Mouse (Mus musculus): ENCODE data around the gene Slc45a1. TPM values are rescaled to one million over a fixed set of nuclear protein-coding genes. Genes with fewer than 3 reads are reported as not detected.

The Slc45a1 gene
- polyA plus RNA-seq, 1 experiment from 2014 or later, result 0.12 TPM

DNA sequence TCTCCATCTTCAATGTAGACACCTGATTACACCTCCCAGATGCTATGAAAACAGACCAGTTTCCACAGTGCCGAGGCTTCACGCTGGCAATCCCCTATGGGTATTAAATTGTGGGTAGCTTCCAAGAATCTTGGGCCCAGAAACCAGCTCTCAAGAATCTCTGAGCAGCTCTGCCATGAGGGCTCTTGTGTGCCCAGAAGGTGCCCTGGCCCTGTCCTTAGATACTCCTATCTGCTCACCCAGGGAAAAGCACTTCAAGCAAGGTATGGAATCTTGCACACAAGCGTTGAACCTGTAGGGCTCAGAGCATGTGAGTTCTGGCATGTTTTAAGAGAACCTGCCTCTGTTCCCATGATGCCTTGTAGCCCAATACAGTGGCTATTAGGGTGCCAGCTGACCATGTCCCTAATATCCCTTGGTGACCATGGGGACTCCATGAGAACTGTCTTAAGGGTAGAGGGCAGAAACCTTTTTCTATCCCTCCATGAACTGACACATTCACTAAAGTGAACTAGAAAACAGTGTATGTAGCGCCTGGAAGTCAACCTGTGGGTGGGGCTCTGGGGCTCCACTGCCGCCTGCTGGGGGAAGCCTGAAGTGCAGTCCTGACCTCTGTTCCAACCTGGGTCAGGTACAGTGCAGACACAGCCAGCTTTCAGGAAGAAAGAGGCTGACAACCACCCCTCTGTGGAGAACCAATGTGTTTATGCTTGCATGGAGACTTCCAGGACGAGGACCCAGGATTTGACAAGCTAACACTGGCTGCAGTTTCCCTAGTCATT lies 25.8 kb downstream of the Slc45a1 start:
- Histone ChIP-seq H3K9ac (replicated peaks; ENCODE audit: low read length) (no peak overlapping the region), H3K27me3 (ENCODE audit: insufficient read depth, low read length) (no peaks in the 10 kb centered on the region), H3K27ac (ENCODE audit: low read length) (no peak overlapping the region), H3K4me2 (replicated peaks; ENCODE audit: low read depth, low read length) (no peak overlapping the region), H3K9me3 (ENCODE audit: low read length) (no peaks in the 10 kb centered on the region), H3K36me3 (ENCODE audit: insufficient read depth, low read length) (peaks cover 12% of the 10 kb centered on the region), H3K4me1 (ENCODE audit: insufficient read depth, low read length) (peaks cover 5% of the 10 kb centered on the region; the same call in 1 of the 2 replicates), H3K4me3 (ENCODE audit: low read length) (no peak overlapping the region)
- WGBS, result 38% methylated on average over 6 of the region's 6 CpGs
- ATAC-seq (ENCODE audit: low FRiP score, low TSS enrichment), result no peak

- H3K4me2 ChIP-seq (replicated peaks; ENCODE audit: low read depth, low read length), result no peak overlapping the region
- H3K4me3 ChIP-seq (ENCODE audit: low read length), result no peak overlapping the region
- H3K27me3 ChIP-seq (ENCODE audit: insufficient read depth, low read length), result no peaks in the 10 kb centered on the region
- peak; percentile 69 for ATAC-seq (ENCODE audit: low FRiP score, low TSS enrichment)
- peaks cover 15% of the 10 kb centered on the region for H3K36me3 ChIP-seq (ENCODE audit: insufficient read depth, low read length)
- H3K9ac ChIP-seq (replicated peaks; ENCODE audit: low read length), result no peak overlapping the region
- WGBS, result 28% methylated on average over 1 of the region's 1 CpGs
- no peaks in the 10 kb centered on the region for H3K9me3 ChIP-seq (ENCODE audit: low read length)
- H3K27ac ChIP-seq (ENCODE audit: low read length), result no peak overlapping the region
- peaks cover 5% of the 10 kb centered on the region; the same call in 1 of the 2 replicates for H3K4me1 ChIP-seq (ENCODE audit: insufficient read depth, low read length)
These were observed 26.5 kb downstream of the Slc45a1 start for GRCm38 (mm10) chr4:150625425-150625824.

GRCm38 (mm10) chr4:150624933-150625332 lies 27.0 kb downstream of the Slc45a1 start:
- no peaks in the 10 kb centered on the region for H3K27me3 ChIP-seq (ENCODE audit: insufficient read depth, low read length)
- no peaks in the 10 kb centered on the region for H3K9me3 ChIP-seq (ENCODE audit: low read length)
- H3K9ac ChIP-seq (replicated peaks; ENCODE audit: low read length), result no peak overlapping the region
- H3K36me3 ChIP-seq (ENCODE audit: insufficient read depth, low read length), result peaks cover 16% of the 10 kb centered on the region
- H3K4me3 ChIP-seq (ENCODE audit: low read length), result no peak overlapping the region
- no peak overlapping the region for H3K27ac ChIP-seq (ENCODE audit: low read length)
- ATAC-seq (ENCODE audit: low FRiP score, low TSS enrichment), result no peak
- 71% methylated on average over 4 of the region's 4 CpGs for WGBS
- no peak overlapping the region for H3K4me2 ChIP-seq (replicated peaks; ENCODE audit: low read depth, low read length)
- H3K4me1 ChIP-seq (ENCODE audit: insufficient read depth, low read length), result peaks cover 5% of the 10 kb centered on the region; the same call in 1 of the 2 replicates

DNA sequence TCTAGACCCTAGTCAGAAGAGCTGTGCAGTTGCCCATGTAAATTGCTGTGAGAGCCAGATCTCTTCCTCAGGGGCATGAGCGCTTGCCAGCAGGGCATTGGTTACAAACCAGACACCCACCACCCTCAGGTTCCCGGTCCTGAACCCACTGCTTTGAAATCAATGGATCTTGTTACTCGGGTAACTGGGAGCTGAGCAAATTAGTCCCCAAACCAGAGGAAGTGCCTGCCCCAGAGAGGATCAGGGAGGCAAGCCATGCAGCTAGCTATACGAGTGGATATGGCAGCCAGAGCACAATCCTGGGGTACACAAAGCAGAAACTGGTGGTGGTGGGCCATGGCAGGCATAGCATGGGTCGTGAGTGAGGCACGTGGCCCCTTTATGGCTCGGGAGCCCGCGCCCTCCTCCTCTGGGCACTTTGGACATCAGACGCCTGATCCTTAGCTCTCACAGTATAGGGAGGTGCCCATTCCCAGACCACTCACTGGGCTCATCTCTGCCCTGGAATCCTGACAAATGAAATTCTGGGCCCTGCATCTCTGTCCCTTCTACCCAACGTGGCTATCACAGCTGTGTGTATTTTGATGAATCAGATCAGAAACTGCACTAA lies 27.7 kb downstream of the Slc45a1 start:
- Histone ChIP-seq H3K27me3 (ENCODE audit: insufficient read depth, low read length) (no peaks in the 10 kb centered on the region), H3K27ac (ENCODE audit: low read length) (no peak overlapping the region), H3K4me3 (ENCODE audit: low read length) (no peak overlapping the region), H3K36me3 (ENCODE audit: insufficient read depth, low read length) (peaks cover 19% of the 10 kb centered on the region), H3K9ac (replicated peaks; ENCODE audit: low read length) (no peak overlapping the region), H3K4me1 (ENCODE audit: insufficient read depth, low read length) (peaks cover 3% of the 10 kb centered on the region; the same call in 1 of the 2 replicates), H3K9me3 (ENCODE audit: low read length) (no peaks in the 10 kb centered on the region), H3K4me2 (replicated peaks; ENCODE audit: low read depth, low read length) (no peak overlapping the region)
- WGBS, result 48% methylated on average over 11 of the region's 11 CpGs
- ATAC-seq (ENCODE audit: low FRiP score, low TSS enrichment), result no peak; the same call in 1 of the 2 replicates

GRCm38 (mm10) chr4:150622641-150623040 lies 29.3 kb downstream of the Slc45a1 start:
- WGBS, result 94% methylated on average over 13 of the region's 13 CpGs
- H3K27me3 ChIP-seq (ENCODE audit: insufficient read depth, low read length), result no peaks in the 10 kb centered on the region

DNA sequence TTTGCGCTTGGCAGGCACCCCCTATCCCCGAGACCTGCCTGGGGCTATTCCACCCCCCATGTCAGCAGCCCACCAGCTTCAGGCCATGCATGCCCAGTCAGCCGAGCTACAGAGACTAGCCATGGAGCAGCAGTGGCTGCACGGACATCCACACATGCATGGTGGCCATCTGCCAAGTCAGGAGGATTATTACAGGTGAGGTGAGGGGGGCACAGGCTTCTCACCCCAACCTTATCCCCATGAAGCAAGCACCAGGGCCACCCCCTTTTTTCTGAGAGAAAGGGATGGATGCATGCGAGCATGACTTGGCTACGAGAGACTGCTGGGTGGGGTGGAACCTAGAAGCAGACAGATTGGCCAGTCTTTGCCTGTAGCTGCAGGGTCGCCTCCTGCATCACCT lies 33.0 kb downstream of the Slc45a1 start:
- no peaks in the 10 kb centered on the region for H3K9me3 ChIP-seq (ENCODE audit: low read length)
- H3K9ac ChIP-seq (replicated peaks; ENCODE audit: low read length), result no peak overlapping the region
- 82% methylated on average over 7 of the region's 7 CpGs for WGBS

More at GRCm38 (mm10) chr4:150622641-150623040, 29.3 kb downstream of the Slc45a1 start:
- no peak overlapping the region for H3K4me2 ChIP-seq (replicated peaks; ENCODE audit: low read depth, low read length)
- H3K9me3 ChIP-seq (ENCODE audit: low read length), result no peaks in the 10 kb centered on the region
- H3K9ac ChIP-seq (replicated peaks; ENCODE audit: low read length), result no peak overlapping the region
- no peak overlapping the region for H3K4me3 ChIP-seq (ENCODE audit: low read length)
- H3K4me1 ChIP-seq (ENCODE audit: insufficient read depth, low read length), result no peaks in the 10 kb centered on the region
- ATAC-seq (ENCODE audit: low FRiP score, low TSS enrichment), result no peak
- peaks cover 36% of the 10 kb centered on the region for H3K36me3 ChIP-seq (ENCODE audit: insufficient read depth, low read length)
- no peak overlapping the region for H3K27ac ChIP-seq (ENCODE audit: low read length)

GRCm38 (mm10) chr4:150616841-150617240 lies 35.1 kb downstream of the Slc45a1 start:
- Histone ChIP-seq H3K4me1 (ENCODE audit: insufficient read depth, low read length) (no peaks in the 10 kb centered on the region), H3K4me2 (replicated peaks; ENCODE audit: low read depth, low read length) (no peak overlapping the region), H3K27me3 (ENCODE audit: insufficient read depth, low read length) (no peaks in the 10 kb centered on the region), H3K9ac (replicated peaks; ENCODE audit: low read length) (no peak overlapping the region), H3K27ac (ENCODE audit: low read length) (no peak overlapping the region), H3K9me3 (ENCODE audit: low read length) (no peaks in the 10 kb centered on the region), H3K4me3 (ENCODE audit: low read length) (no peak overlapping the region), H3K36me3 (ENCODE audit: insufficient read depth, low read length) (peaks cover 81% of the 10 kb centered on the region)
- WGBS, result 94% methylated on average over 20 of the region's 20 CpGs
- ATAC-seq (ENCODE audit: low FRiP score, low TSS enrichment), result no peak

More for the DNA sequence above, 33.0 kb downstream of the Slc45a1 start:
- Histone ChIP-seq H3K4me3 (ENCODE audit: low read length) (no peak overlapping the region), H3K4me1 (ENCODE audit: insufficient read depth, low read length) (no peaks in the 10 kb centered on the region), H3K4me2 (replicated peaks; ENCODE audit: low read depth, low read length) (no peak overlapping the region), H3K27ac (ENCODE audit: low read length) (no peak overlapping the region), H3K27me3 (ENCODE audit: insufficient read depth, low read length) (no peaks in the 10 kb centered on the region), H3K36me3 (ENCODE audit: insufficient read depth, low read length) (peaks cover 71% of the 10 kb centered on the region)
- no peak for ATAC-seq (ENCODE audit: low FRiP score, low TSS enrichment)

DNA sequence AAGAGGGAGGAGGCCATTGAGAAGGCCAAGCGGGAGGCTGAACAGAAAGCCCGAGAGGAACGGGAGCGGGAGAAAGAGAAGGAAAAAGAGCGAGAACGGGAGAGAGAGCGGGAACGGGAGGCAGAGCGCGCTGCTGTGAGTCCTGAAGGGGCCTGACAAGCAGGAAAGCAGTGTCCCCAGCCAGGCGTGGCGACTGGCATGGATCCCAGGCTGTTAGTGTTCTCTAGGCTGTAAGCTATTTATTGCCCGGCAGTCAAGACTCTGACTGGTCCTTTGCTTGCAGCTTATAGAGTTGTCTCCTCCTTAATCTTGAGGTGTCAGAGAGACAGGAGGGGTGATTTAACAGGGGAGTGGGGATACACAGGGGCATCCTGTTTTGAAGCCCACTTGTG lies 35.9 kb downstream of the Slc45a1 start:
- Histone ChIP-seq H3K9me3 (ENCODE audit: low read length) (no peaks in the 10 kb centered on the region), H3K36me3 (ENCODE audit: insufficient read depth, low read length) (peaks cover 88% of the 10 kb centered on the region), H3K4me1 (ENCODE audit: insufficient read depth, low read length) (no peaks in the 10 kb centered on the region), H3K9ac (replicated peaks; ENCODE audit: low read length) (no peak overlapping the region), H3K4me3 (ENCODE audit: low read length) (no peak overlapping the region), H3K27ac (ENCODE audit: low read length) (no peak overlapping the region), H3K27me3 (ENCODE audit: insufficient read depth, low read length) (no peaks in the 10 kb centered on the region), H3K4me2 (replicated peaks; ENCODE audit: low read depth, low read length) (no peak overlapping the region)
- WGBS, result 74% methylated on average over 13 of the region's 13 CpGs
- no peak for ATAC-seq (ENCODE audit: low FRiP score, low TSS enrichment)

DNA sequence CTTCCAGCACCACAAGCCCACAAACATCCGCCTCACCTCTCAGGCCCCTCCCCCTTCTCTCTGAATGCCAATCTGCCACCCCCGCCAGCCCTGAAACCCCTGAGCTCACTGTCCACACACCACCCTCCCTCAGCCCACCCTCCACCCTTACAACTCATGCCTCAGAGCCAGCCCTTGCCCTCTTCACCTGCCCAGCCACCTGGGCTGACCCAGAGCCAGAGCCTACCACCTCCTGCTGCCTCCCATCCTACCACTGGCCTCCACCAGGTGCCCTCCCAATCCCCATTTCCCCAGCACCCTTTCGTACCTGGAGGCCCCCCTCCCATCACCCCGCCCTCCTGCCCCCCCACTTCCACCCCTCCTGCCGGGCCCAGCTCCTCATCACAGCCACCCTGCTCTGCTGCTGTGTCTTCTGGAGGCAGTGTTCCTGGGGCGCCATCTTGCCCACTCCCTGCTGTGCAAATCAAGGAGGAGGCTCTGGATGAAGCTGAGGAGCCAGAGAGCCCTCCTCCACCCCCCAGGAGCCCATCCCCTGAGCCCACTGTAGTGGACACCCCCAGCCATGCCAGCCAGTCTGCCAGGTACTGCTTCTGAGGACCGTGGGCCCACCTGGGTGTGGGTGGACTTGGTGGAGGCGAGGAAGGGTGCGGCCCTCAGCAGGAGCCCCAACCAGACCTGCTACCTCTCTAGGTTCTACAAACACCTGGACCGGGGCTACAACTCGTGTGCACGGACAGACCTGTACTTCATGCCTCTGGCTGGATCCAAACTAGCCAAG lies 36.5 kb downstream of the Slc45a1 start:
- Histone ChIP-seq H3K4me3 (ENCODE audit: low read length) (no peak overlapping the region), H3K27me3 (ENCODE audit: insufficient read depth, low read length) (no peaks in the 10 kb centered on the region), H3K4me1 (ENCODE audit: insufficient read depth, low read length) (no peaks in the 10 kb centered on the region), H3K9ac (replicated peaks; ENCODE audit: low read length) (no peak overlapping the region), H3K4me2 (replicated peaks; ENCODE audit: low read depth, low read length) (no peak overlapping the region), H3K27ac (ENCODE audit: low read length) (no peak overlapping the region), H3K9me3 (ENCODE audit: low read length) (no peaks in the 10 kb centered on the region), H3K36me3 (ENCODE audit: insufficient read depth, low read length) (peaks cover 91% of the 10 kb centered on the region)
- WGBS, result 81% methylated on average over 12 of the region's 12 CpGs
- 0 out of 2 replicates have a peak, but pooled peaks have one; percentile 21 for ATAC-seq (ENCODE audit: low FRiP score, low TSS enrichment)

Data from kidney, embryonic 16.5 days (tissue).